Mouse (Mus musculus) embryonic facial prominence, embryonic 14.5 days (tissue): ENCODE measurements around the gene E4f1. TPM values are rescaled to one million over a fixed set of nuclear protein-coding genes. Genes with fewer than 3 reads are reported as not detected.
A peak's percentile ranks its signal among the peaks of the same experiment; 100 is the strongest.

Experiments used
- ATAC-seq: fragments of 200-750 bp; cut with Nextera tagmentation; 2 replicates; pipeline ENCODE4 v1.8.0; 2017; ENCODE audit warnings: low read depth, moderate number of reproducible peaks, moderate TSS enrichment
- DNase-seq: peaks from one replicate; pipeline ENCODE4 v3.0.0-alpha.2; 2015; ENCODE audit warnings: low spot score
- H3K27ac ChIP-seq: fragments of 300-500 bp; sonication (generic); replicated peaks from 2 replicates; pipeline ENCODE4 v1.5.1; 2014; ENCODE audit warnings: low read depth, mild to moderate bottlenecking, low read length, moderate library complexity
- H3K27me3 ChIP-seq: fragments of 300-500 bp; sonication (generic); replicated peaks from 2 replicates; pipeline ENCODE4 v1.6.1; 2014; ENCODE audit warnings: low read length; ENCODE audit not compliant: control insufficient read depth, insufficient read depth
- H3K36me3 ChIP-seq: fragments of 300-500 bp; sonication (generic); 2 replicates; pipeline ENCODE4 v1.6.1; 2014; ENCODE audit warnings: low read length, mixed read lengths; ENCODE audit not compliant: control insufficient read depth, insufficient read depth
- H3K4me1 ChIP-seq: fragments of 300-500 bp; sonication (generic); 2 replicates; pipeline ENCODE4 v1.6.1; 2014; ENCODE audit warnings: antibody characterized with exemption, low read length; ENCODE audit not compliant: control insufficient read depth, insufficient read depth
- H3K4me2 ChIP-seq: fragments of 300-500 bp; sonication (generic); 2 replicates; pipeline ENCODE4 v1.6.1; 2014; ENCODE audit warnings: low read depth, mild to moderate bottlenecking, low read length, moderate library complexity, mixed read lengths
- H3K4me3 ChIP-seq: fragments of 300-500 bp; sonication (generic); 2 replicates; pipeline ENCODE4 v1.5.1; 2014; ENCODE audit warnings: low read depth, mild to moderate bottlenecking, low read length
- H3K9ac ChIP-seq: fragments of 300-500 bp; sonication (generic); 2 replicates; pipeline ENCODE4 v1.6.1; 2014; ENCODE audit warnings: low read depth, mild to moderate bottlenecking, low read length, moderate library complexity, mixed read lengths
- H3K9me3 ChIP-seq: fragments of 300-500 bp; sonication (generic); 2 replicates; pipeline ENCODE4 v1.6.1; 2016; ENCODE audit warnings: low read length; ENCODE audit not compliant: control insufficient read depth
- WGBS: fragments of 180-500 bp; shearing (Covaris S2); extraction: QIAGEN DNeasy Blood & Tissue Kit; methylation state at CpG from one replicate; pipeline ENCODE4 v1.1.7; 2014; 5-methylcytosine and 5-hydroxymethylcytosine counted together
- polyA plus RNA-seq: library from polyadenylated mRNA; unstranded; fragments of >200 nt; fragmentation: Nextera tagmentation; extraction: Ambion mirVana; gene quantifications from 2 replicates; pipeline ENCODE4 v1.2.1, GENCODE M21; 2014

Gene E4f1
- polyA plus RNA-seq, 1 experiment from 2014 or later = 13.3 TPM

DNA sequence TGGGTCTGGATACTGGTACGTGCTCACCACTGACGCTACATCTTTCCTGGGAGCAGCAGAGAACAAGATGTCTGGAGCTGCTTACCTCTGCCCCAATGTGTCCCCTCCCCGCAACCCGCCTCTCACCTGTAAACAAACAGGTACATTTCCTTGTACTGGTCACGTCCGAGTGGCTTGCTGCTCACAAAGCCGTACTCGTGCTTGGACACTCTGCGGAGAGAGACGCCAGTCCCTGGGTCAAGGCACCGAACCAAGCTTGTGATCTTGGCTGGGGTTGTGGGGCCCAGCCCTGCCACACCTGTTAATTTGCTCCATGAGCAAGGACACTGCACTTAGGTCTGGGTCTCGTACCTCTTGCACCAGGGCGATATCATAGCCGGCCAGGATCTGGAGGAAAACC lies 28.0 kb downstream of the E4f1 start:
- DNase-seq = no peak
- Histone ChIP-seq H3K36me3 (peaks cover 91% of the 10 kb centered on the region), H3K27me3 (no peaks in the 10 kb centered on the region), H3K4me3 (no peak overlapping the region), H3K4me2 (no peak overlapping the region), H3K9me3 (no peaks in the 10 kb centered on the region), H3K4me1 (no peaks in the 10 kb centered on the region), H3K27ac (no peak overlapping the region), H3K9ac (no peak overlapping the region)
- no peak for ATAC-seq
- 89% methylated on average over 14 of the region's 14 CpGs for WGBS

DNA sequence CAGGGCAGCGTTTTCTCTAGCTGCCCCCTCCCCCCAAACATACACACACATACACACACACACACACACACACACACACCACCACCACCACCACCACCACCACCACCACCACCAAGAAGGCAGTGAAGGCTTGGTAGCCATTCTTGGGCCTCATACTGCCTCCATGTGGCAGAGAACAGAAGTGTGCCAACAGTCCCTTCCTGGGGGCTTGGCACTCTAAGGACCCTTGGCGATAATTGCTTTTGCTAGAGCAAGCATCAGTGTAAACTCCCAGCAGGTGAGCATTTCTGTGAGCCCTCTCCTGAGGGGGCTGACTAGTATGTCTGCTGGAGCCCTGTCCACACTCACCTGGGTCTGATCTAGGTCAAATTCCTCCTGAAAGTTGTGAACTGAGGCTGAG lies 29.0 kb downstream of the E4f1 start:
- H3K4me1 ChIP-seq = no peaks in the 10 kb centered on the region
- no peak overlapping the region for H3K4me3 ChIP-seq
- H3K9ac ChIP-seq = no peak overlapping the region
- no peak overlapping the region for H3K27ac ChIP-seq
- H3K27me3 ChIP-seq = no peaks in the 10 kb centered on the region
- H3K36me3 ChIP-seq = peaks cover 86% of the 10 kb centered on the region
- DNase-seq (no peak), ATAC-seq (no peak)
- no peak overlapping the region for H3K4me2 ChIP-seq
- 58% methylated on average over 2 of the region's 2 CpGs for WGBS
- H3K9me3 ChIP-seq = no peaks in the 10 kb centered on the region

DNA sequence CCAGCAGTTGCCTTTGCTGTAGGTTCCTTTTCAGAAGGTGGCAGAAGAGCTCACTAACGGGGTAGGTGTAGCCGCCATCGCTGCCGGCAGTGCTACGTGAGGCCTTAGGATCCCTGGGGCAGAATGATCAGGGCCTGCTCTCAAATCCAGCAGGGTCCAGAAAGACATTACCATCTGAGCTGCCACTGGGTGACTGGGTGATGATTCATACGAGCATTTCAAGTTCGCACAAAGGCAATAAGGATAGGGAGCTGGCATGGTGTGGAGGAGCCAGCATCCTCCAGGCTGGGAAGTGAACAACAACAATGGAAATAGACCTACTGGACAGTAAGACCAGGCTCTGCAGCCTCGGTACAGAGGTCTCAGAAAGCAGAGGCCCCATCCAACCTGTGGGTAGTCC lies 29.7 kb downstream of the E4f1 start:
- no peak overlapping the region for H3K27ac ChIP-seq

DNA sequence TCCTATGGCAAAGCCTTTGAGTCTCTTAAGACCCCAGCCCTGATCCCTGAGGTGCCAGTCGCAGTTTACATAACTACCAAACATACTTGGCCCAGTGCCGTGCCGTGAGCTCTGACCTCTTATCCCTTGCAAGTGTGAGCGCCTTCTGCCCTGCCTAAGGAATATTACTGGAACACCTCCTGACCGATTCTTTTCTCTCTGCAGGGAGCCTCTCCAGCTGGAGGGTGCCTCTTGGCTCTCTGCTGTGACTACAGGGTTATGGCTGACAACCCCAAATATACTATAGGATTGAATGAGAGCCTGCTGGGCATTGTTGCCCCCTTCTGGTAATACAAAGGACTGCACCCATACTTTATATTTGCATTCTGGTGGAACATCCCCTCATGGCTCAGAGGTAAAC lies 33.1 kb downstream of the E4f1 start:
- Histone ChIP-seq H3K27me3 (no peaks in the 10 kb centered on the region), H3K9me3 (no peaks in the 10 kb centered on the region), H3K27ac (no peak overlapping the region), H3K9ac (no peak overlapping the region), H3K4me2 (no peak overlapping the region), H3K4me3 (no peak overlapping the region), H3K4me1 (no peaks in the 10 kb centered on the region), H3K36me3 (peaks cover 72% of the 10 kb centered on the region)
- WGBS = 82% methylated on average over 5 of the region's 5 CpGs
- ATAC-seq (peak; percentile 69), DNase-seq (peak; percentile 46)

More for the DNA sequence above, 29.7 kb downstream of the E4f1 start:
- Histone ChIP-seq H3K4me3 (no peak overlapping the region), H3K4me2 (no peak overlapping the region), H3K4me1 (no peaks in the 10 kb centered on the region), H3K9me3 (no peaks in the 10 kb centered on the region), H3K9ac (no peak overlapping the region), H3K27me3 (no peaks in the 10 kb centered on the region), H3K36me3 (peaks cover 86% of the 10 kb centered on the region)
- 91% methylated on average over 8 of the region's 8 CpGs for WGBS
- ATAC-seq (no peak), DNase-seq (no peak)

DNA sequence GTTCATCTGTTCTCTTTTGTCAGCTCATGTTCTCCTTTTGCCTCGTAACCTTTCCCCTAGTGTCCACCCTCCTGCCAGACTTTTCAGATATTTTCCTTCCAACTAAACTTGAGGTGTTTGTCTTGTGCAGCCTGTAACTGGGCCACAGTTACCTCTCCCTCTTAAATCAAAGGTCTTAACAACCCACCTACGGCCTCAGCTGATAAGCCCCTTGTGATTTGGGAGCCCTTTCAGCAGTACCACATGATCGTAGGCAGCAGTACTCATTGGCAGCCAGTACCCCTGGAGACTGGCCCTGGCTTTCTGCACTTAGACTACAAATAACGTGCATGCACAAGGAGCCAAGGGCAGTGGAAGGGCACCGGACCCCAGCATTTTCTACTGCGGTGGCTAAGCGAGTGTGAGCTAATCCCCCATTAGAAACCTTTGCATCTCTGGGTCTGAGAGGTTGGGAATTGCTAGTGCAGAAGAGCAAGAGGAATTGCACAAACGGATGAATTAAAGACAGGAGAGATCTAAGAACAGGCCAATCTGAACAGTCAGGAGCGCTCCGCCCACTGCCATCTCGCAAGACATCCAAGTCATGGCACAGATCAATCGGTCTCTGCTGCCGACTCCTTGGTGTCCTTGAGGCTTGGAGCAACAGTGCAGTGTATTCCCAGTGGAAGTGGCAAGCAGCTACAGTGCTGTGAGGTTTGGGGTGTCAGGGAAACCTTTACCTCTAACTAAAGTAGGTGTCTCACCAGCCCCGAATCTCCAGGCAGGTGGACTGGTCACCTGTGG lies 40.7 kb downstream of the E4f1 start:
- no peak overlapping the region for H3K9ac ChIP-seq
- no peak overlapping the region for H3K27ac ChIP-seq
- no peaks in the 10 kb centered on the region for H3K9me3 ChIP-seq
- DNase-seq (no peak), ATAC-seq (no peak)
- no peak overlapping the region for H3K4me2 ChIP-seq
- H3K4me3 ChIP-seq = no peak overlapping the region
- H3K27me3 ChIP-seq = no peaks in the 10 kb centered on the region
- peaks cover 4% of the 10 kb centered on the region for H3K4me1 ChIP-seq
- H3K36me3 ChIP-seq = peaks cover 18% of the 10 kb centered on the region
- 86% methylated on average over 14 of the region's 14 CpGs for whole genome bisulfite sequencing

DNA sequence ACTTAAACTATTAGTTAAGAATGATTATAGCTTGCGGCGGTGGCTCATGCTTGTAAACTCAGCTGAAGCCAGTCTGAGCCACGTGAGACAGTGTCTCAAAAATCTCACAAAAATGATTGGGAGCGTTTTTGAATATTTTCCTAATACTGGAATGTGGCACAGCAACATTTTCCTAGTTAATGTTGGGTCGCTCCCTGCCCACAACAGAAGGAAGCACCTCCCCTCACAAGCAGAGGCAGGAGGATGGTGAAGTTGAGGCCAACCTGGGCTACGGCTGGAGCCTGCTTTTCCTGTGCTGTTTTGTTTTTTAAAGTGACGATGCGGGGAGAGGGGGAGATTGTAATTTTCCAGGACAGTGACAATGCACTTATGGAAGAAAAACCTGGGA lies 42.9 kb downstream of the E4f1 start:
- Histone ChIP-seq H3K27me3 (no peaks in the 10 kb centered on the region), H3K27ac (peak overlapping the region; percentile 94), H3K9ac (peak overlapping the region; percentile 89), H3K36me3 (peaks cover 34% of the 10 kb centered on the region), H3K4me3 (peak overlapping the region; percentile 78), H3K9me3 (no peaks in the 10 kb centered on the region), H3K4me1 (peaks cover 4% of the 10 kb centered on the region), H3K4me2 (peak overlapping the region; percentile 72)
- 0 out of 2 replicates have a peak, but pooled peaks have one; percentile 21 for ATAC-seq
- DNase-seq = peak; percentile 60
- 7% methylated on average over 8 of the region's 8 CpGs for WGBS

DNA sequence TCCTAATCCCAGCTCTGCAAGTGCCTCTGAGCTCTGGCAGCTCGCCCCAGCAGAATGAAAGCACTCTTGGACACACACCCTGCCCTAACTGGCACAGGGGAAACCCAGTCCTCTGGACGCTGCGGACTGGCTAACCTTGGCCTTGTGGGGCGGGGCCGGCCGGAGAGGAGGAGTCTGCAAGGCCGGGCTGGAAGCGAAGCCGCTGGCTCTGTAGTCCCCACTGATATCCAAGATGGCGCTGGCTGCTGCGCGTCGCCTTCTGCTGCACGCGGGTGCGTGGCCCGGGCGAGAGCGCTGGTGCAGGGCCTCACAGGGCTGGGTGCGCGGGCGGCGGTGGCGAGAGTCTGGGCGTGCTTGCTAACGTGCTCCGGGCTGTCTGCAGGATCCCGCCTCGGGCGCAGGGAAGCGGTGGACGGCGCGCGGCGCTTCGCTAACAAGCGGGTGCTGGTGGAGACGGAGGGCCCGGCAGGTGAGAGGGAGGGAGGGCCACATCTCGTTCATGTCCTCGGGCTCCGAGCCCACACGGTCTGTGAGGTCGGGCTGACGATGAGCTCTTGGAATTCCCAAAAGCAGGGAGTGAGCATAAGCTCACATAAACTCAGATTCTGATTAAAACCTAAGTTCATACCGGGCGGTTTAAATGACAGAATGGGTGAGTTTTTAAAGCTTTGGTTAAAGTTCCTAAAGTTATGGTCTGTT lies 43.5 kb downstream of the E4f1 start, which contains the start of gene Eci1:
Gene Eci1, plus strand, starts transcription at position 171 of the 699 bp plus-strand sequence.
- Histone ChIP-seq H3K9ac (peak within 1 kb of the TSS; percentile 89), H3K27me3 (no peaks in the 10 kb centered on the region), H3K36me3 (peaks cover 39% of the 10 kb centered on the region), H3K4me1 (peaks cover 4% of the 10 kb centered on the region), H3K27ac (peak within 1 kb of the TSS; percentile 94), H3K4me3 (peak within 1 kb of the TSS; percentile 78), H3K4me2 (peak within 1 kb of the TSS; percentile 72), H3K9me3 (no peaks in the 10 kb centered on the region)
- under 1% methylated on average over 37 of the region's 48 CpGs for WGBS
- DNase-seq (peak; percentile 96), ATAC-seq (peak; percentile 97)

DNA sequence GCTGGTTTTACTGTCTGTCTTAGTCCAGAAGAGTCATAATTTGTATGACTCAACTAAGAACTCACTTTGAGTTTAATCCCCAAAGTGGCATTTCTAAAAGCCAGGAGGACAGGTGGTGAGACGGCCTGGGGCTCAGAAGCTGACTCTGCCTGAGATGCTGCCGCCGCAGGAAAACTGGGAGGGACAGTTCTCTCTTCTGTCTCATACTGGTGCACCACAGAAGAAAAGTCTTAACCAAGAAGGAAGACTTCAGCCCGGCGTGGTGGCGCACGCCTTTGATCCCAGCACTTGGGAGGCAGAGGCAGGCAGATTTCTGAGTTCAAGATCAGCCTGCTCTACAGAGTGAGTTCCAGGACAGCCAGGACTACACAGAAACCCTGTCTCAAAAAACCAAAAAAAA lies 44.2 kb downstream of the E4f1 start:
- H3K4me1 ChIP-seq = peaks cover 4% of the 10 kb centered on the region
- 83% methylated on average over 7 of the region's 7 CpGs for WGBS
- H3K4me3 ChIP-seq = peak overlapping the region; percentile 78; the same call in 1 of the 2 replicates
- peaks cover 46% of the 10 kb centered on the region for H3K36me3 ChIP-seq
- H3K9me3 ChIP-seq = no peaks in the 10 kb centered on the region
- ATAC-seq = no peak
- no peaks in the 10 kb centered on the region for H3K27me3 ChIP-seq
- peak overlapping the region; percentile 94; the same call in 1 of the 2 replicates for H3K27ac ChIP-seq
- peak overlapping the region; percentile 72 for H3K4me2 ChIP-seq
- DNase-seq = no peak
- no peak overlapping the region for H3K9ac ChIP-seq
